Mouse (Mus musculus) lung, adult 10 weeks (tissue): Measurements from ENCODE around the gene Nid2. TPM values are rescaled to one million over a fixed set of nuclear protein-coding genes. Genes with fewer than 3 reads are reported as not detected.

ENCODE experiments used
- polyA plus RNA-seq: library from polyadenylated mRNA; stranded (reverse); fragments of 350-450 nt; fragmentation: Illumina TruSeq; extraction: RNeasy Lipid Tissue Mini Kit (QIAGEN cat#74804); gene quantifications from one replicate; pipeline ENCODE4 v1.2.3, GENCODE M21; 2014; ENCODE audit warnings: low read depth, low replicate concordance; ENCODE audit not compliant: insufficient read depth

Nid2 gene
- polyA plus RNA-seq = 3.1 TPM

DNA sequence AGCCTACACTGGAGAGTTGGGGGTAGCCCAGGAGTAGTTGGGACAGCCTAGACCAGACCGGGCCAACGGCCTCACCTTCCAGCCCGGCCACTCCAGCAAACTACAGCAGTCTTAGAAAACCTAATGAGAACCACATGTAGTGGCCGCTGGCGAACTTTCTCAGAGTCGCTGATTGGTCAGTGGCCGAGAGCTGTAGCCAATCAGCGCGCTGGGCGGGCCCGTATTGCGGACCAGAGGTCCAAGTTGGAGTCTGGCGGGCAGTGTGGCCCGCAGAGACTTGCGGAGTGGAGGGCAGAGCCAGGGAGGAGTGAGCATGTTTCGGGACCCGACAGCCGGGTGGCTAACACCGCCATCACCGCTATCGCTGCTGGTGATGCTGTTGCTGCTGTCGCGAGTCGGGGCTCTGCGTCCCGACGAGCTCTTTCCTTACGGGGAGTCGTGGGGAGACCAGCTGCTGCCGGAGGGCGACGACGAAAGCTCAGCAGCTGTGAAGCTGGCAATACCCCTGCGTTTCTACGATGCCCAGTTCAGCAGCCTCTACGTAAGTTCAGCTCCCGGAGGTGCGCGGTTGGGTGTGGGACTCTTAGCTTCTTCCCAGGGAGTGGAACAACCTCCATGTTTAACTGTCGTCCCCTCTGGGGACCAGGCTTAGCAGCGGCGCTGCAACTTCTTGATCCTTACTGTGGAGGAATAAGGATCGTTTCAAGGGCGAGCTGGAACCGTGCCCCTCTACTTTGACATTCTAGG is at the start of gene Nid2:
Nid2 (plus strand) TSS at position 241 of the 747 bp plus-strand sequence.

GRCm38 (mm10) chr14:19823321-19824142 is 72.5 kb downstream of the Nid2 start, which contains the start of gene Rtraf:
Gene Rtraf, minus strand, starts transcription at chr14:19823824.

Other genes starting within 250 kb of the Nid2 start
- gene Gm2244, start 201.3 kb upstream of the Nid2 start, polyA plus RNA-seq = not detected
- 0.43 TPM for gene Gm2237, start 166.1 kb upstream of the Nid2 start, polyA plus RNA-seq
- gene Gm5458, start 148.7 kb upstream of the Nid2 start, polyA plus RNA-seq = not detected
- gene Rtraf, start 72.6 kb downstream of the Nid2 start, polyA plus RNA-seq = 103 TPM
- 29.2 TPM for gene Gng2, start 226.4 kb downstream of the Nid2 start, polyA plus RNA-seq